Mouse (Mus musculus): Measurements from ENCODE around the gene Rpl27.

GRCm38 (mm10) chr11:101468263-101468688 is 26.2 kb downstream of the Rpl27 start:
- TF ChIP-seq CTCF (conservative IDR thresholded peaks at IDR 0.05 in 1 of 2, IDR thresholded peaks at IDR 0.05 in 1 of 2; ENCODE audit: low read depth in 2 of 2, low read length in 2 of 2) (no peak), POLR2A (IDR thresholded peaks at IDR 0.05; ENCODE audit: low read depth, low read length) (no peak), RAD21 (IDR thresholded peaks at IDR 0.05; ENCODE audit: low read depth, low read length) (no peak), ZMIZ1 (IDR thresholded peaks at IDR 0.05; ENCODE audit: low read depth, low read length) (no peak), USF1 (IDR thresholded peaks at IDR 0.05; ENCODE audit: low read depth, low read length) (no peak), POLR2AphosphoS2 (IDR thresholded peaks at IDR 0.05; ENCODE audit: low read depth, low read length) (no peak), EP300 (IDR thresholded peaks at IDR 0.05; ENCODE audit: low read length) (no peak)
